Mouse (Mus musculus): ENCODE measurements at regions not wholly inside any gene's neighbourhood (a gene's known extent, or its start where the extent isn't known, plus 50 kb on each side); places are given as distances from the start of the nearest gene placed in this dataset.

GRCm38 (mm10) chr13:28421309-28421708, 164.0 kb downstream of the Gm11361 start:
- Histone ChIP-seq H3K27me3 (ENCODE audit: control insufficient read depth, insufficient read depth, low read length) (no peaks in the 10 kb centered on the region), H3K9me3 (ENCODE audit: control insufficient read depth, low read length) (no peaks in the 10 kb centered on the region), H3K9ac (ENCODE audit: low read length) (no peak overlapping the region), H3K4me2 (ENCODE audit: low read depth) (no peak overlapping the region), H3K27ac (ENCODE audit: low read depth, low read length) (no peak overlapping the region), H3K4me1 (ENCODE audit: control insufficient read depth, insufficient read depth, low read length) (peaks cover 34% of the 10 kb centered on the region), H3K4me3 (ENCODE audit: low read depth, low read length) (no peak overlapping the region), H3K36me3 (ENCODE audit: control insufficient read depth, insufficient read depth, low read length) (no peaks in the 10 kb centered on the region)
- WGBS, result 89% methylated on average over 3 of the region's 3 CpGs
- ATAC-seq (ENCODE audit: insufficient read depth, low FRiP score, low TSS enrichment), result no peak
- no peak for DNase-seq (ENCODE audit: low spot score)

- peaks cover 37% of the 10 kb centered on the region for H3K4me1 ChIP-seq (ENCODE audit: control insufficient read depth, insufficient read depth, low read length)
- DNase-seq (ENCODE audit: low spot score), result no peak
These were observed 163.3 kb downstream of the Gm11361 start for GRCm38 (mm10) chr13:28420636-28421035.

GRCm38 (mm10) chr13:28419950-28420381, 162.6 kb downstream of the Gm11361 start:
- Histone ChIP-seq H3K4me1 (ENCODE audit: control insufficient read depth, insufficient read depth, low read length) (peaks cover 38% of the 10 kb centered on the region), H3K27ac (ENCODE audit: low read depth, low read length) (peak overlapping the region; percentile 5), H3K4me2 (ENCODE audit: low read depth) (no peak overlapping the region), H3K36me3 (ENCODE audit: control insufficient read depth, insufficient read depth, low read length) (no peaks in the 10 kb centered on the region), H3K9ac (ENCODE audit: low read length) (peak overlapping the region; percentile 33; the same call in 1 of the 2 replicates), H3K27me3 (ENCODE audit: control insufficient read depth, insufficient read depth, low read length) (no peaks in the 10 kb centered on the region), H3K9me3 (ENCODE audit: control insufficient read depth, low read length) (no peaks in the 10 kb centered on the region), H3K4me3 (ENCODE audit: low read depth, low read length) (no peak overlapping the region)
- no peak for ATAC-seq (ENCODE audit: insufficient read depth, low FRiP score, low TSS enrichment)
- peak; percentile 35 for DNase-seq (ENCODE audit: low spot score)
- 63% methylated on average over 16 of the region's 16 CpGs for WGBS

More at GRCm38 (mm10) chr13:28420636-28421035, 163.3 kb downstream of the Gm11361 start:
- H3K4me3 ChIP-seq (ENCODE audit: low read depth, low read length), result no peak overlapping the region
- H3K27ac ChIP-seq (ENCODE audit: low read depth, low read length), result no peak overlapping the region
- WGBS, result 84% methylated on average over 3 of the region's 3 CpGs
- H3K9ac ChIP-seq (ENCODE audit: low read length), result no peak overlapping the region
- H3K9me3 ChIP-seq (ENCODE audit: control insufficient read depth, low read length), result no peaks in the 10 kb centered on the region
- no peaks in the 10 kb centered on the region for H3K27me3 ChIP-seq (ENCODE audit: control insufficient read depth, insufficient read depth, low read length)
- H3K36me3 ChIP-seq (ENCODE audit: control insufficient read depth, insufficient read depth, low read length), result no peaks in the 10 kb centered on the region
- H3K4me2 ChIP-seq (ENCODE audit: low read depth), result no peak overlapping the region
- ATAC-seq (ENCODE audit: insufficient read depth, low FRiP score, low TSS enrichment), result no peak

- no peak overlapping the region for H3K4me3 ChIP-seq (ENCODE audit: low read depth, low read length)
- H3K4me1 ChIP-seq (ENCODE audit: control insufficient read depth, insufficient read depth, low read length), result peaks cover 33% of the 10 kb centered on the region
- H3K9ac ChIP-seq (ENCODE audit: low read length), result peak overlapping the region; percentile 20; the same call in 1 of the 2 replicates
- no peaks in the 10 kb centered on the region for H3K36me3 ChIP-seq (ENCODE audit: control insufficient read depth, insufficient read depth, low read length)
- no peak for DNase-seq (ENCODE audit: low spot score)
- H3K4me2 ChIP-seq (ENCODE audit: low read depth), result no peak overlapping the region
- H3K27ac ChIP-seq (ENCODE audit: low read depth, low read length), result peak overlapping the region; percentile 24
- H3K9me3 ChIP-seq (ENCODE audit: control insufficient read depth, low read length), result no peaks in the 10 kb centered on the region
- no peaks in the 10 kb centered on the region for H3K27me3 ChIP-seq (ENCODE audit: control insufficient read depth, insufficient read depth, low read length)
- WGBS, result 88% methylated on average over 17 of the region's 17 CpGs
- ATAC-seq (ENCODE audit: insufficient read depth, low FRiP score, low TSS enrichment), result no peak
These were observed 161.8 kb downstream of the Gm11361 start for GRCm38 (mm10) chr13:28418936-28419681.

GRCm38 (mm10) chr13:28417929-28418881, 160.9 kb downstream of the Gm11361 start:
- WGBS, result 16% methylated on average over 11 of the region's 11 CpGs
- H3K36me3 ChIP-seq (ENCODE audit: control insufficient read depth, insufficient read depth, low read length), result no peaks in the 10 kb centered on the region
- peaks cover 33% of the 10 kb centered on the region for H3K4me1 ChIP-seq (ENCODE audit: control insufficient read depth, insufficient read depth, low read length)
- no peaks in the 10 kb centered on the region for H3K9me3 ChIP-seq (ENCODE audit: control insufficient read depth, low read length)
- H3K9ac ChIP-seq (ENCODE audit: low read length), result peak overlapping the region; percentile 52
- peak overlapping the region; percentile 39 for H3K4me2 ChIP-seq (ENCODE audit: low read depth)
- H3K27ac ChIP-seq (ENCODE audit: low read depth, low read length), result peak overlapping the region; percentile 92
- no peak for ATAC-seq (ENCODE audit: insufficient read depth, low FRiP score, low TSS enrichment)
- H3K4me3 ChIP-seq (ENCODE audit: low read depth, low read length), result no peak overlapping the region
- no peaks in the 10 kb centered on the region for H3K27me3 ChIP-seq (ENCODE audit: control insufficient read depth, insufficient read depth, low read length)
- peak; percentile 74 for DNase-seq (ENCODE audit: low spot score)

- peak overlapping the region; percentile 39 for H3K4me2 ChIP-seq (ENCODE audit: low read depth)
- no peaks in the 10 kb centered on the region for H3K36me3 ChIP-seq (ENCODE audit: control insufficient read depth, insufficient read depth, low read length)
- H3K9me3 ChIP-seq (ENCODE audit: control insufficient read depth, low read length), result no peaks in the 10 kb centered on the region
- peak overlapping the region; percentile 92 for H3K27ac ChIP-seq (ENCODE audit: low read depth, low read length)
- peak overlapping the region; percentile 44 for H3K9ac ChIP-seq (ENCODE audit: low read length)
- no peaks in the 10 kb centered on the region for H3K27me3 ChIP-seq (ENCODE audit: control insufficient read depth, insufficient read depth, low read length)
- DNase-seq (ENCODE audit: low spot score), result peak; percentile 32
- no peak overlapping the region for H3K4me3 ChIP-seq (ENCODE audit: low read depth, low read length)
- 12% methylated on average over 7 of the region's 7 CpGs for WGBS
- 0 out of 2 replicates have a peak, but pooled peaks have one; percentile 3 for ATAC-seq (ENCODE audit: insufficient read depth, low FRiP score, low TSS enrichment)
- peaks cover 33% of the 10 kb centered on the region for H3K4me1 ChIP-seq (ENCODE audit: control insufficient read depth, insufficient read depth, low read length)
These were observed 160.2 kb downstream of the Gm11361 start for GRCm38 (mm10) chr13:28417431-28417928.

- H3K4me2 ChIP-seq (ENCODE audit: low read depth), result peak overlapping the region; percentile 39
- H3K9ac ChIP-seq (ENCODE audit: low read length), result peak overlapping the region; percentile 44
- H3K9me3 ChIP-seq (ENCODE audit: control insufficient read depth, low read length), result no peaks in the 10 kb centered on the region
- DNase-seq (ENCODE audit: low spot score), result peak; percentile 55
- peaks cover 33% of the 10 kb centered on the region for H3K4me1 ChIP-seq (ENCODE audit: control insufficient read depth, insufficient read depth, low read length)
- no peak overlapping the region for H3K4me3 ChIP-seq (ENCODE audit: low read depth, low read length)
- ATAC-seq (ENCODE audit: insufficient read depth, low FRiP score, low TSS enrichment), result peak; percentile 28
- no peaks in the 10 kb centered on the region for H3K36me3 ChIP-seq (ENCODE audit: control insufficient read depth, insufficient read depth, low read length)
- no peaks in the 10 kb centered on the region for H3K27me3 ChIP-seq (ENCODE audit: control insufficient read depth, insufficient read depth, low read length)
- 29% methylated on average over 8 of the region's 8 CpGs for WGBS
- peak overlapping the region; percentile 92 for H3K27ac ChIP-seq (ENCODE audit: low read depth, low read length)
These were observed 159.6 kb downstream of the Gm11361 start for GRCm38 (mm10) chr13:28416887-28417286.

GRCm38 (mm10) chr13:28416231-28416630, 158.9 kb downstream of the Gm11361 start:
- WGBS, result 5% methylated on average over 6 of the region's 6 CpGs

More at GRCm38 (mm10) chr13:28416231-28416630, 158.9 kb downstream of the Gm11361 start:
- DNase-seq (ENCODE audit: low spot score) (peak; percentile 80), ATAC-seq (ENCODE audit: insufficient read depth, low FRiP score, low TSS enrichment) (peak; percentile 95)
- Histone ChIP-seq H3K27ac (ENCODE audit: low read depth, low read length) (peak overlapping the region; percentile 92; the same call in 1 of the 2 replicates), H3K4me2 (ENCODE audit: low read depth) (no peak overlapping the region), H3K9ac (ENCODE audit: low read length) (no peak overlapping the region), H3K27me3 (ENCODE audit: control insufficient read depth, insufficient read depth, low read length) (no peaks in the 10 kb centered on the region), H3K9me3 (ENCODE audit: control insufficient read depth, low read length) (no peaks in the 10 kb centered on the region), H3K36me3 (ENCODE audit: control insufficient read depth, insufficient read depth, low read length) (no peaks in the 10 kb centered on the region), H3K4me1 (ENCODE audit: control insufficient read depth, insufficient read depth, low read length) (peaks cover 33% of the 10 kb centered on the region), H3K4me3 (ENCODE audit: low read depth, low read length) (no peak overlapping the region)
